Mouse (Mus musculus) stomach, embryonic 16.5 days (tissue): ENCODE results near the gene Fus. TPM values are rescaled to one million over a fixed set of nuclear protein-coding genes. Genes with fewer than 3 reads are reported as not detected.
"Not testable (repeated sequence)": the region's sequence is repeated elsewhere in the genome, so short reads cannot be mapped to it uniquely, and the experiment has no call there.

ENCODE experiments used
- ATAC-seq: fragments of 200-750 bp; cut with Nextera tagmentation; 2 replicates; pipeline ENCODE4 v1.8.0; 2017; ENCODE audit warnings: moderate number of reproducible peaks, moderate TSS enrichment; ENCODE audit not compliant: insufficient read depth, low FRiP score
- H3K27ac ChIP-seq: fragments of 300-500 bp; sonication (generic); 2 replicates; pipeline ENCODE4 v1.5.1; 2014; ENCODE audit warnings: low read length
- H3K27me3 ChIP-seq: fragments of 300-500 bp; sonication (generic); 2 replicates; pipeline ENCODE4 v1.6.1; 2014; ENCODE audit warnings: low read length, control low read depth, mixed read lengths; ENCODE audit not compliant: control insufficient read depth, insufficient read depth
- H3K36me3 ChIP-seq: fragments of 300-500 bp; sonication (generic); 2 replicates; pipeline ENCODE4 v1.6.1; 2014; ENCODE audit warnings: low read length; ENCODE audit not compliant: control insufficient read depth, insufficient read depth
- H3K4me1 ChIP-seq: fragments of 300-500 bp; sonication (generic); 2 replicates; pipeline ENCODE4 v1.6.1; 2014; ENCODE audit warnings: low read length, control low read depth, mixed read lengths; ENCODE audit not compliant: control insufficient read depth, insufficient read depth
- H3K4me2 ChIP-seq: fragments of 300-500 bp; sonication (generic); 2 replicates; pipeline ENCODE4 v1.6.1; 2014; ENCODE audit warnings: low read depth, low read length, mixed read lengths
- H3K4me3 ChIP-seq: fragments of 300-500 bp; sonication (generic); replicated peaks from 2 replicates; pipeline ENCODE4 v1.5.1; 2014; ENCODE audit warnings: mild to moderate bottlenecking, low read length
- H3K9ac ChIP-seq: fragments of 300-500 bp; sonication (generic); 2 replicates; pipeline ENCODE4 v1.6.1; 2014; ENCODE audit warnings: low read length
- H3K9me3 ChIP-seq: fragments of 300-500 bp; sonication (generic); replicated peaks from 2 replicates; pipeline ENCODE4 v1.6.1; 2016; ENCODE audit warnings: low read length, control low read depth; ENCODE audit not compliant: control insufficient read depth
- WGBS: fragments of 180-500 bp; shearing (Covaris S2); extraction: QIAGEN DNeasy Blood & Tissue Kit; methylation state at CpG from one replicate; pipeline ENCODE4 v1.1.7; 2014; 5-methylcytosine and 5-hydroxymethylcytosine counted together
- polyA plus RNA-seq: library from polyadenylated mRNA; unstranded; fragments of >200 nt; fragmentation: Nextera tagmentation; extraction: Ambion mirVana; gene quantifications from 2 replicates; pipeline ENCODE4 v1.2.1, GENCODE M21; 2015

The Fus gene
- polyA plus RNA-seq, 1 experiment from 2014 or later = 234 TPM

DNA sequence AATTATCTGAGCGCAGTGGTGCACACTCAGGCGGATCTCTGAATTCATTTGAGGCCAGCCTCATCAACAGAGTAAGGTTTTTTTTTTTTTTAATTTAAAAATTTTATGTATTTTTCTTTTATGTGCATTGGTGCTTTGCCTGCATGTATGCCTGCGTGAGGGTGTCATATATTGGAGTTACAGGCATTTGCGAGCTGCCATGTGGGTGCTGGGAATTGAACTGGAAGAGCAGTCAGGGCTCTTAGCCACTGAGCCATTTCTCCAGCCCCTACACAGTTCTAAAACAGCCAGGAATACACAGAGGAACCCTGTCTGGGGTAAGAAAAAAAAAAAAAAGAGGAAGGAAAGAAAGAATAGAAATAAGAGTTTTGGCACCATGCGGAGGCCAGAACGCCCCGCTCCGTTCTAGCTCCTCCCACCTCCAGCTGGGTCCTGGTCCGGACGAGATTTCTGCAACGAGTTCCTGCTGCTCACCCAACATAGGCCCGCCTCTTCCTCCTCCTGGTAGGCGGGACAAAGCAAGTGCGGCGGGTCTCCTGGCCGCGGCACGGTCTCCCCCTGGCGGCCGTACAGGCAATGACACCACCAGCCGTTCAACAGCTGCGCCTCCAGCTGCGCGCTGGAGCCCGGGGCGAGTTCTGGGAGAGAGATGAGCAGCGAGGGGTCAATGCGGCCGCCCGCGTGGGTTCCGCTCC, 32.1 kb upstream of the Fus start:
- H3K4me1 ChIP-seq = peaks cover 35% of the 10 kb centered on the region
- peak overlapping the region; percentile 73 for H3K27ac ChIP-seq
- 6% methylated on average over 32 of the region's 32 CpGs for WGBS
- peak; percentile 91 for ATAC-seq
- peak overlapping the region; percentile 70 for H3K4me3 ChIP-seq
- H3K36me3 ChIP-seq = no peaks in the 10 kb centered on the region
- peak overlapping the region; percentile 78 for H3K9ac ChIP-seq
- H3K4me2 ChIP-seq = peak overlapping the region; percentile 69
- H3K9me3 ChIP-seq = no peaks in the 10 kb centered on the region
- H3K27me3 ChIP-seq = no peaks in the 10 kb centered on the region

- Histone ChIP-seq H3K4me3 (peak overlapping the region; percentile 70), H3K36me3 (no peaks in the 10 kb centered on the region), H3K4me1 (peaks cover 35% of the 10 kb centered on the region), H3K9ac (peak overlapping the region; percentile 78), H3K9me3 (no peaks in the 10 kb centered on the region), H3K27ac (peak overlapping the region; percentile 73), H3K27me3 (no peaks in the 10 kb centered on the region), H3K4me2 (peak overlapping the region; percentile 69)
- peak; percentile 17; the same call in 1 of the 2 replicates for ATAC-seq
- under 1% methylated on average over 38 of the region's 38 CpGs for WGBS
Observed at GRCm38 (mm10) chr7:127935748-127936159, 31.5 kb upstream of the Fus start.

- no peaks in the 10 kb centered on the region for H3K36me3 ChIP-seq
- H3K4me2 ChIP-seq = peak overlapping the region; percentile 69
- 54% methylated on average over 18 of the region's 18 CpGs for WGBS
- peak overlapping the region; percentile 70 for H3K4me3 ChIP-seq
- peak overlapping the region; percentile 73; the same call in 1 of the 2 replicates for H3K27ac ChIP-seq
- H3K4me1 ChIP-seq = peaks cover 31% of the 10 kb centered on the region
- no peaks in the 10 kb centered on the region for H3K9me3 ChIP-seq
- no peaks in the 10 kb centered on the region for H3K27me3 ChIP-seq
- no peak for ATAC-seq
- peak overlapping the region; percentile 78 for H3K9ac ChIP-seq
Observed at GRCm38 (mm10) chr7:127936216-127936884, 30.9 kb upstream of the Fus start.

DNA sequence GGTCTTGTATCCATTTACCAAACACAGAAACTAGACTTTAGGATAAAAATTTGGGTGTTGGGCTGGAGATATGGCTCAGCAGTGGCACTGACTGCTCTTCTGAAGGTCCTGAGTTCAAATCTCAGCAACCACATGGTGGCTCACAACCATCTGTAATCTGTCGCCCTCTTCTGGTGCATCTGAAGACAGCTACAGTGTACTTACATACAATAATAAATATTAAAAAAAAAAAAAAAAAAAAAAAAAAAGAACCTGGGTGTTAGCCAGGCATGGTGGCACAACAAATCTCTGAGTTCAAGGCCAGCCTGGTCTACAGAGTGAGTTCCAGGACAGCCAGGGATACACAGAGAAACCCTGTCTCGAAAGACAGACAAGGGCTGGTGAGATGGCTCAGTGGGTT, 25.2 kb upstream of the Fus start:
- not testable (repeated sequence) for H3K27me3 ChIP-seq, ATAC-seq, H3K9me3 ChIP-seq, H3K4me1 ChIP-seq, H3K4me2 ChIP-seq, H3K27ac ChIP-seq, H3K9ac ChIP-seq, H3K4me3 ChIP-seq, H3K36me3 ChIP-seq
- 40% methylated on average over 2 of the region's 2 CpGs for WGBS

GRCm38 (mm10) chr7:127944614-127945013, 22.6 kb upstream of the Fus start:
- Histone ChIP-seq H3K4me2 (no peak overlapping the region), H3K4me1 (no peaks in the 10 kb centered on the region), H3K36me3 (no peaks in the 10 kb centered on the region), H3K4me3 (0 out of 2 replicates have a peak overlapping the region, but pooled peaks have one; percentile 5), H3K27ac (no peak overlapping the region), H3K9me3 (no peaks in the 10 kb centered on the region), H3K27me3 (peaks cover 7% of the 10 kb centered on the region), H3K9ac (no peak overlapping the region; the same call in 1 of the 2 replicates)
- WGBS = 7% methylated on average over 23 of the region's 23 CpGs
- peak; percentile 52 for ATAC-seq

GRCm38 (mm10) chr7:127946470-127947023, 20.7 kb upstream of the Fus start, which contains the start of gene Prss36:
TSS of gene Prss36 (minus strand) at chr7:127946725.
- peak within 1 kb of the TSS; percentile 3; the same call in 1 of the 2 replicates for H3K27ac ChIP-seq

DNA sequence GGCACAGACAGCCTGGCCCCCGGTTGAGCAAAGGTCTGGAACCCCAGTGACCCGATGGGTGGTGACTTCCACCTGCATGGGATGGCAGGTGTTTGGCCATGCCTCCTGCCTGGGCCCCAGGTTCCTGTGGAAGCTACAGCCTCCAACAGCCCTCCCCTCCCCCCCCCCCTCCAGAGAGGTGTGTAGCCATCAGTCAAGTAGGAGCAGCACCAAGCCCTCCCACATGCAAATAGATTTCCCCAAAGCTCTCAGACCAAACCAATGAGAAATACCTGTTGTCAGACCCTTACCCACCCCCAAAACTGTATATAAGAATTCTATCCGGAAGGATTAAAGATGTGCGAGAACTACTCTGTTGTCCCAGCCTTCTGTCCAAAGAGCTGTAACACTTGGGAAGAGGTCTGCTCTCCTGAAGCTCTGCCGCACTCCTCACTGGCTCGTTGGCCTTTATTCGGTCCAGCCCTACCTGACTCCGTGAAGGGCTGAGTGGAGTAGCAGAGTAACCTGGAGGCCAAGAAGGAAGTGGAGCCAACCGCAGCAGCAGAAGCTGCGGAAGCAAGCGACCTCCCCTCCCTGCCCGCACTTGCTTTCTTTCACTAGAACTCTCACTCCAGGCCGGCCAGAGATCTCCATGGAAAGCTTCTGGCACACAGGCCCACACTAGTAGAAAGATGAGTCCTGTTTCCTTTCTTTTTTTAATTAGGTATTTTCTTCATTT, 14.2 kb upstream of the Fus start:
- Histone ChIP-seq H3K4me2 (no peak overlapping the region), H3K4me1 (no peaks in the 10 kb centered on the region), H3K4me3 (no peak overlapping the region), H3K36me3 (no peaks in the 10 kb centered on the region), H3K9me3 (no peaks in the 10 kb centered on the region), H3K27ac (no peak overlapping the region), H3K9ac (no peak overlapping the region), H3K27me3 (no peaks in the 10 kb centered on the region)
- ATAC-seq = no peak
- 36% methylated on average over 13 of the region's 13 CpGs for WGBS

More at GRCm38 (mm10) chr7:127946470-127947023, 20.7 kb upstream of the Fus start, which contains the start of gene Prss36:
- H3K36me3 ChIP-seq = no peaks in the 10 kb centered on the region
- H3K27me3 ChIP-seq = peaks cover 7% of the 10 kb centered on the region
- H3K9me3 ChIP-seq = no peaks in the 10 kb centered on the region
- H3K4me2 ChIP-seq = no peak within 1 kb of the TSS
- peak; percentile 90 for ATAC-seq
- no peak within 1 kb of the TSS for H3K9ac ChIP-seq
- 61% methylated on average over 6 of the region's 6 CpGs for WGBS
- no peak within 1 kb of the TSS for H3K4me3 ChIP-seq
- no peaks in the 10 kb centered on the region for H3K4me1 ChIP-seq

DNA sequence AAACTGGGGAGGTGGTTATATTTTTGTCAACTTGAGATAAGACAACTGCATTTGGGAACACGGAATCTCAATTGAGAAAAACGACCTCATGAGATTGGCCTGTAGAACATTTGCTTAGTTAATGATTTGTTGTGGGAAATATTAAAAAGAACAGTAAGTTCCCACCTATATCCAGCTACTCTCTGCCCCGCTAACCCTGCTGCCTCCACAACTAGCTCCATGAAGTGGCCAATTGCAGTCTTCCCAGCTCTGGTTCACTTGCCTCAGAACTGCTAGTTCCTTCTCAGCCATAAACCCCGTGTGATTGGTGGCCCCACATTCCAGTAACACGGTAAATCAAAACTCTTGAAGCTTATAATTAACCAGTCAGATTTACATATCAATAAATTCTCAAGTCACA, 7.9 kb upstream of the Fus start:
- no peak overlapping the region for H3K4me3 ChIP-seq

More for the DNA sequence above, 7.9 kb upstream of the Fus start:
- no peak for ATAC-seq
- Histone ChIP-seq H3K9ac (no peak overlapping the region), H3K4me1 (no peaks in the 10 kb centered on the region), H3K36me3 (no peaks in the 10 kb centered on the region), H3K27ac (no peak overlapping the region), H3K27me3 (no peaks in the 10 kb centered on the region), H3K4me2 (no peak overlapping the region), H3K9me3 (no peaks in the 10 kb centered on the region)
- WGBS = 54% methylated on average over 5 of the region's 5 CpGs
